Mouse (Mus musculus): ENCODE measurements around the gene Shroom3.

- TF ChIP-seq POLR2A (IDR thresholded peaks at IDR 0.05; ENCODE audit: borderline replicate concordance, low read depth, low read length) (no peak), CTCF (IDR thresholded peaks at IDR 0.05; ENCODE audit: low read depth, low read length) (no peak)
Measured at GRCm38 (mm10) chr5:92951079-92951478, 267.8 kb downstream of the Shroom3 start.

All from bone marrow macrophage, adult 2 months (primary cell).